Mouse (Mus musculus) stomach, embryonic 15.5 days (tissue): Measurements from ENCODE around the gene Nbl1. TPM values are rescaled to one million over a fixed set of nuclear protein-coding genes. Genes with fewer than 3 reads are reported as not detected.

Experiments used
- ATAC-seq: fragments of 200-750 bp; cut with Nextera tagmentation; 2 replicates; pipeline ENCODE4 v1.8.0; 2017; ENCODE audit warnings: low read depth, moderate number of reproducible peaks, moderate TSS enrichment; ENCODE audit not compliant: insufficient read depth, low FRiP score
- H3K27ac ChIP-seq: fragments of 300-500 bp; sonication (generic); 2 replicates; pipeline ENCODE4 v1.5.1; 2015; ENCODE audit warnings: mild to moderate bottlenecking, inconsistent platforms
- H3K27me3 ChIP-seq: fragments of 300-500 bp; sonication (generic); replicated peaks from 2 replicates; pipeline ENCODE4 v1.6.1; 2015; ENCODE audit warnings: inconsistent platforms
- H3K36me3 ChIP-seq: fragments of 300-500 bp; sonication (generic); 2 replicates; pipeline ENCODE4 v1.6.1; 2015; ENCODE audit warnings: inconsistent platforms
- H3K4me1 ChIP-seq: fragments of 300-500 bp; sonication (generic); 2 replicates; pipeline ENCODE4 v1.6.1; 2015; ENCODE audit warnings: inconsistent platforms
- H3K4me2 ChIP-seq: fragments of 300-500 bp; sonication (generic); 2 replicates; pipeline ENCODE4 v1.6.1; 2015; ENCODE audit warnings: mild to moderate bottlenecking, inconsistent platforms
- H3K4me3 ChIP-seq: fragments of 300-500 bp; sonication (generic); replicated peaks from 2 replicates; pipeline ENCODE4 v1.5.1; 2015; ENCODE audit warnings: inconsistent platforms
- H3K9ac ChIP-seq: fragments of 300-500 bp; sonication (generic); 2 replicates; pipeline ENCODE4 v1.6.1; 2015; ENCODE audit warnings: inconsistent platforms
- H3K9me3 ChIP-seq: fragments of 300-500 bp; sonication (generic); 2 replicates; pipeline ENCODE4 v1.6.1; 2016; ENCODE audit warnings: inconsistent platforms
- WGBS: fragments of 180-500 bp; shearing (Covaris S2); methylation state at CpG from one replicate; pipeline ENCODE4 v1.1.7; 2015; 5-methylcytosine and 5-hydroxymethylcytosine counted together
- polyA plus RNA-seq: library from polyadenylated mRNA; unstranded; fragments of >200 nt; fragmentation: Nextera tagmentation; extraction: Ambion mirVana; gene quantifications from 2 replicates; pipeline ENCODE4 v1.2.1, GENCODE M21; 2015

Nbl1 gene
- polyA plus RNA-seq, 1 experiment from 2014 or later = 64.6 TPM

DNA sequence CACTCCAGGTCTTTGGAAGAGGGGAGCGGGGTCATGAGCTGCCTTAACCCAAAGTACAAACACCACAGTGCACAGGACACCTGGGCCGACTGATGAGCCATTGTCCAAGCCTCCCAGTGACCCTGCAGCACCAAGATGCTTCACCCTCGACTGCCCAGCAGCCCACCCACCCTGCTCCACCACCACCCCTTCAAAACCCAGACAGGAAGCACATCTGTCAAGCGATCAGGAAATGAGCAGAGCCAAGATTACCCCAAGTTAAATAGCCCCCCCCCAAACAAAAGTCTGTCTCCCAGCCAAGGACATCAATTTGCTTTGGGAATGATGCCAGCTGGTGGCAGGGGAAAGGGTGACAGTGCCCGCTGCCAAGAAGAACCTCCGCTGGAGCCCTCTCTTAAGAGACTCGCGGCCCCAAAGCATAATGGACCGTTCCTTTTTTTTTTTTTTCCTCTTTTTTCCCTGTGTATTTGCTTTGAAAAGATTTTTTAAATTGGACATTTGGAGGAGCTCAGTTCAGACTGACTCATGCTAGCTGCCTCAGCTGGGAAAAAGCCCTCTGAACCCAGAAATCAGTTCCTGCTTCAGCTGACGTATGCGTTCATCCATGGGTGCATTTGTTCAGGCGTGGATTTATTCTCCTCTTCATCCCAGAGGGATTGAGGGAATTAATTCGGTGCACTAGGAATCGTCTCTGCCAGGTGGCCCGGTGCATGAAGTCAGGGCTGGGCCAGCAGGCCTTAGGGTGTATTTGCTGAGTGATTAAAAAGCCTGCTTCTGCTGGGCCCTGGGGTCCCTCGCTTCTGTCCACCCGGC is 54.8 kb downstream of the Nbl1 start:
- Histone ChIP-seq H3K9me3 (no peaks in the 10 kb centered on the region), H3K4me2 (no peak overlapping the region), H3K4me3 (no peak overlapping the region), H3K27ac (0 out of 2 replicates have a peak overlapping the region, but pooled peaks have one; percentile 16), H3K4me1 (0 out of 2 replicates have a peak, but pooled peaks cover 4% of the 10 kb centered on the region), H3K9ac (no peak overlapping the region), H3K27me3 (no peaks in the 10 kb centered on the region), H3K36me3 (no peaks in the 10 kb centered on the region; the same call in 1 of the 2 replicates)
- no peak for ATAC-seq
- 43% methylated on average over 17 of the region's 17 CpGs for WGBS

DNA sequence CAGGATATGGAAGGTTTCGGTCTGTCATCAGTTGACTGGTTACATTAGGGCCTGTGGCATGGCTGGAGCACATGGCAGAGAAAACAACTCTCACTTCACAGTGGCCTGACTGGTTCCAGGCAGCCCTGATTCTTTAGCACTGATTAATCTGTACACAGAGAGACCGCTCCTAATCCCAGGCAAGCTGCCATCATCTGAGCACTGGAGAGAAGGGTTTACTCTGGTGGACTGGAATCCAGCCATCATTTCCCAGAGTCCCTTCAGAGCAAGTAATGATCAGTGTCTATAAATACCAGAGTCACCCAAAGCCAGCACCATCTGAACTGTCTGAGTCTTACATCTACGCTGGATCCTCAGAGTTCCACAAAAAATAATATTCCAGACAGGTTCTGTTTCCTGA is 57.0 kb downstream of the Nbl1 start:
- no peaks in the 10 kb centered on the region for H3K9me3 ChIP-seq
- WGBS = 78% methylated on average over 3 of the region's 3 CpGs
- H3K36me3 ChIP-seq = no peaks in the 10 kb centered on the region; the same call in 1 of the 2 replicates
- no peak overlapping the region for H3K9ac ChIP-seq
- no peak overlapping the region for H3K4me3 ChIP-seq
- ATAC-seq = no peak
- no peak overlapping the region for H3K27ac ChIP-seq
- no peak overlapping the region for H3K4me2 ChIP-seq
- no peaks in the 10 kb centered on the region for H3K27me3 ChIP-seq
- H3K4me1 ChIP-seq = 0 out of 2 replicates have a peak, but pooled peaks cover 4% of the 10 kb centered on the region

GRCm38 (mm10) chr4:139034942-139035341 is 57.9 kb downstream of the Nbl1 start:
- H3K27me3 ChIP-seq = no peaks in the 10 kb centered on the region
- H3K4me2 ChIP-seq = no peak overlapping the region
- H3K9ac ChIP-seq = no peak overlapping the region
- no peaks in the 10 kb centered on the region for H3K9me3 ChIP-seq
- WGBS = 88% methylated on average over 3 of the region's 3 CpGs
- H3K36me3 ChIP-seq = no peaks in the 10 kb centered on the region; the same call in 1 of the 2 replicates
- H3K4me1 ChIP-seq = 0 out of 2 replicates have a peak, but pooled peaks cover 4% of the 10 kb centered on the region
- no peak overlapping the region for H3K4me3 ChIP-seq
- no peak for ATAC-seq
- H3K27ac ChIP-seq = no peak overlapping the region

GRCm38 (mm10) chr4:139034540-139034939 is 58.3 kb downstream of the Nbl1 start:
- Histone ChIP-seq H3K4me2 (no peak overlapping the region), H3K27ac (no peak overlapping the region), H3K9me3 (no peaks in the 10 kb centered on the region), H3K36me3 (no peaks in the 10 kb centered on the region; the same call in 1 of the 2 replicates), H3K27me3 (no peaks in the 10 kb centered on the region), H3K4me1 (0 out of 2 replicates have a peak, but pooled peaks cover 4% of the 10 kb centered on the region), H3K9ac (no peak overlapping the region), H3K4me3 (no peak overlapping the region)
- ATAC-seq = no peak
- WGBS = 41% methylated on average over 4 of the region's 4 CpGs

GRCm38 (mm10) chr4:139034010-139034367 is 58.8 kb downstream of the Nbl1 start:
- H3K4me3 ChIP-seq = no peak overlapping the region
- no peaks in the 10 kb centered on the region; the same call in 1 of the 2 replicates for H3K36me3 ChIP-seq
- 0 out of 2 replicates have a peak, but pooled peaks cover 4% of the 10 kb centered on the region for H3K4me1 ChIP-seq
- no peak overlapping the region for H3K27ac ChIP-seq
- no peaks in the 10 kb centered on the region for H3K9me3 ChIP-seq
- 85% methylated on average over 8 of the region's 8 CpGs for WGBS
- peak; percentile 38; the same call in 1 of the 2 replicates for ATAC-seq
- H3K9ac ChIP-seq = no peak overlapping the region
- H3K27me3 ChIP-seq = no peaks in the 10 kb centered on the region
- H3K4me2 ChIP-seq = no peak overlapping the region

DNA sequence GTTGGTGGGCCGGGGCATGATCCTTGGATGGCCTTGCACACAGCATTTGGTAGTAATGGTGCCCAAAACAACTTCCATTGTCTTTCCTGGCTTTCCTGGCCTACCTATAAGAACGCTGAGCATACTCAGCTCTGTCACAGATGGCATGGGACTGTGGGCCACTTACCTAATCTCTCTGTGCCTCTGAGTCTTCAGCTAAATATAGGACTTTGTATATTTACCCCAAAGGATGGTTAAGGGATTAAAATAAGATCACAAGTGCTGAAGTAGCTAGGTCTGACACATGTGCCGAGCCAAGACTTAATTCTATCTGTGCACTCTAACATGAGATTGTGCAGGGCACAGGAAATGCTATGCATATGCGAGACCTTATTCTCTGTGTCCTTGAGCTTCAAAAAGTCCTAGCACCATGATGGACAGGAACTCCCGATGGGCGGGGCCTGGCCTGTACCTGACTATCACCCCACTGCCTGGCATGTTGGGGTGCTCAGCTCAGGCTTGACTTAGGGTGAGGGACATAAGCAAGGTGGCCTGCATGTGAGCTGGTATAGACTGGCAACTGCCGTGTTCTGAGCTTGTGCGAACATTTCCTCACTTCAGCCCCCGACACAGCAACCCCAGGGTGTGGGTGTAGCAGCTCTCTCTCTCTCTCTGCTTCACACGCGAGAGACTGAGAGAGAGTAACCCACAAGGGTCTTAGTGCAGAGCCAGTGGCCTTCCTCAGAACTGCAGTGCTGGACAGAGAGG is 59.4 kb downstream of the Nbl1 start:
- H3K9me3 ChIP-seq = no peaks in the 10 kb centered on the region
- H3K4me1 ChIP-seq = 0 out of 2 replicates have a peak, but pooled peaks cover 4% of the 10 kb centered on the region
- H3K36me3 ChIP-seq = no peaks in the 10 kb centered on the region; the same call in 1 of the 2 replicates
- no peaks in the 10 kb centered on the region for H3K27me3 ChIP-seq
- WGBS = 76% methylated on average over 11 of the region's 11 CpGs
- H3K4me3 ChIP-seq = no peak overlapping the region
- no peak overlapping the region for H3K9ac ChIP-seq
- no peak overlapping the region for H3K4me2 ChIP-seq
- no peak for ATAC-seq
- no peak overlapping the region for H3K27ac ChIP-seq

DNA sequence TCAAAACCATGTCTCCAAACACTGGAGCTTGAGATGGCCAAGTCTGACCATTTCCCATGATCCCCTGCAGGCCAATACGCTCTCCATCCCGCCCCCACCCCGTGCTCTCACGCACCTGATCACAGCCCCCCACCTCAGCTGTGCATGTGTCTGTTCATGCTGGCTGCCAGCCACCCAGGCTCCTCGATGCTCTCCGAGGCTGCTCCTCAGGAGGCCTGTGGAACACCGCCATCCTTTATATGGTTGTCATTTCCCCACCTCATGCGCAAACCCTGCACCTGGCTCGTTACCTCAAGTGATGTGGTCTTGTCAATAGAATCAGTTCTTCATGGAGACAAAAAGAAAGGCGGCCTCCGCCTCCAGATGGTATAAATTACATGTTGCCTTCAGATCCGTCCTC is 60.3 kb downstream of the Nbl1 start:
- H3K27me3 ChIP-seq = no peaks in the 10 kb centered on the region
- 78% methylated on average over 12 of the region's 12 CpGs for WGBS
- H3K9ac ChIP-seq = no peak overlapping the region
- H3K4me3 ChIP-seq = no peak overlapping the region
- H3K27ac ChIP-seq = no peak overlapping the region
- H3K4me2 ChIP-seq = no peak overlapping the region
- no peaks in the 10 kb centered on the region for H3K4me1 ChIP-seq
- no peaks in the 10 kb centered on the region for H3K9me3 ChIP-seq
- H3K36me3 ChIP-seq = no peaks in the 10 kb centered on the region; the same call in 1 of the 2 replicates
- ATAC-seq = no peak

Other genes with a start within 250 kb of the Nbl1 start
- 0.18 and 0.32 TPM in 2 replicates for gene Pla2g5, start 229.5 kb downstream of the Nbl1 start, polyA plus RNA-seq
- gene Gm13030, start 219.0 kb downstream of the Nbl1 start, polyA plus RNA-seq = not detected in 2 replicates
- gene Pla2g2e, start 215.1 kb downstream of the Nbl1 start, polyA plus RNA-seq = not detected in 2 replicates
- gene Otud3, start 179.0 kb downstream of the Nbl1 start, polyA plus RNA-seq = 6.8 and 8.1 TPM in 2 replicates
- gene Rnf186, start 125.9 kb downstream of the Nbl1 start, polyA plus RNA-seq = 22.7 and 26.1 TPM in 2 replicates
- gene Tmco4, start 120.1 kb downstream of the Nbl1 start, polyA plus RNA-seq = 9.2 and 9.4 TPM in 2 replicates
- 0.14 TPM in 1 of 2 replicates, not detected in the other for gene Htr6, start 17.4 kb downstream of the Nbl1 start, polyA plus RNA-seq
- 514 and 574 TPM in 2 replicates for gene Minos1, start 38.1 kb upstream of the Nbl1 start, polyA plus RNA-seq
- gene Capzb, start 99.9 kb upstream of the Nbl1 start, polyA plus RNA-seq = 375 and 416 TPM in 2 replicates
- gene Pqlc2, start 217.7 kb upstream of the Nbl1 start, polyA plus RNA-seq = 14.3 and 14.9 TPM in 2 replicates
- gene Akr7a5, start 217.8 kb upstream of the Nbl1 start, polyA plus RNA-seq = 111 and 125 TPM in 2 replicates